Mouse (Mus musculus): ENCODE measurements around the gene Glb1.

Glb1 gene

DNA sequence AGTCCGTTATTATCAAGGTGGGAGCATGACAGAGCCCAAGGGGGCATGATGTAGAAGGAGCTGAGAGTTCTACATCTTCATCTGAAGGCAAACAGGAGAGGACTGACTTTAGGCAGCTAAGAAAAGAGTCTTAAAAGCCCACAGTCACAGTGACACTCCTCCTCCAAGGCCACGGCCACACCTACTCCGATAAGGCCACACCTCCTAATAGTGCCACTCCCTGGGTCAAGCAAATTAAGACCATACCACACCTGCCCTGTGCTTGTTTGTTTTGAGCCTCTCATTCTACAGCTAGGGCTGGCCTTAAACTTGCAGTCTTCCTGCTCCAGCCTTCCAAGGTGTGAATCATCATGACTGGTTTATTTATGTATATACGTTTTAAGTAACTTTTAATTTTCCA is 5.6 kb upstream of the Glb1 start:
- DNase-seq = no peak

DNA sequence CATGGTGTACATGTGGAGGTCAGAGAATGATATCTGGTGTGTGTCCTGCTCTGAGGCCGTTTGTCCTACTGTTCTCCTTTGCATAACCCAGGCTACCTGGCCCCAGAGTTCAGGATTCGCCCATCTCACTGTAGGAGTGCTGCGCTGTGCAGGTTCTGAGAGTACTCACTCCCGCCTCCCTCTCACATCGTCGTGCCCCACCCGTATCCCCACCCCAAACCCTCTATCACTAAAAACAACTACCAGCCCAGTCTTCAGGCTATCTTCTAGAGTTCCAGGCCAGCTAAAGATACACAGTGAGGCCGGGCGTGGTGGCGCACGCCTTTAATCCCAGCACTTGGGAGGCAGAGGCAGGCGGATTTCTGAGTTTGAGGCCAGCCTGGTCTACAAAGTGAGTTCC is 1.2 kb upstream of the Glb1 start:
- DNase-seq = no peak

DNA sequence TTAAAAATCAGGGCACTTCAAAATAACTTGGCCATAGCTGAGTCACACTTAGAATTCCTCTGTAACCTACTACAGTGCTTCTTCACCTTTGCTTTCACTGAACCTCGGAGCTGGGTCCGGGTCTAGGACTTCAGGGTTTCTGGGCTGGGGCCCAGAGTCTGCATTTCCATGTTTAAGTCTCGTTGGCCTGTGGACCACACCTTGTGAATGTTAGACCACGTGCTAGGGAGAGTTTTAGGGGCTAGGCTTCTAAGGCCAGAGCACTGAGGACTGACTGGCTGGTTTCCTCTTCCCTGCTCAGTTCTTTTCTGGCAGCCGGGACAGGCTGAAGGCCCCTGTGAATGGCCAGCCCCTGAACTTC is 308 bp upstream of the Glb1 start:
- no peak for DNase-seq

DNA sequence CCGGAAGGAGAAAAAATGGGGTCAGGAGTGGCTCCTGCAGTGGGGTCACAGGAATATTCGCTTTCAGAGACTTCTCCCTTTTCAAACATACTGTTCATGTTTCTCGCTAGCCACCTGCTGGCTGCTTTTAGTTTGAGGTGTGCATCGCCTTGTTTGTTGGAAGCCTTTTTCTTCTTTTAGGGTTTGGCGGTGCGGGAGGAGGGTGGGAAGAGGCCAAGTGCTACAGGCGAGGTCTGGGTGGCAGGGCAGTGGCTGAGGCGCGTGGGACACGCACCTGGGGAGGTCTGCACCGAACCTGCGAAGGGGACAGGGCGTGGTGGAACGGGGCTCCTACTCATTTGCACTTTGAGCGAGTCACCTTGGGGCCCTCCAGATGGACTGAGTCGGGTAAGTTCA is 807 bp downstream of the Glb1 start:
- peak; percentile 57 for DNase-seq

DNA sequence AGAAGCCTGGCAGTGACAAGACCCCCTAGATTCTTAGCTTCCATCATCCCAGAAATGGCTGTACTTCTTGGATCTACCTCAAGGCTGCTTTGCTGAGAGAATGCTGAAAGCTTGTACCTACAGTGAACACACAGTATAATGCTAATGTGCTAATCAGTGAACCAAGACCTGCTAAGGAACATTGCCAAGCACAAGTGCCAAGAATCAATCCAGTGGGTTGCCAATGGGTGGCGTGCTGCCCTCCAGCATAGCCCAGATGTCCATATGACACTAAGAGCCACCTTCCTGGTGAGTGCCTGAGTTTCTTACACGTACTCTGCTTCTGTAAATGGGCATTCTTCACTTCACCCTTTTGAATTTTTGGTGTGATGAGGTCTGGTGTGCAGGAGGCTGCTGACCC is 6.8 kb downstream of the Glb1 start:
- DNase-seq = no peak

DNA sequence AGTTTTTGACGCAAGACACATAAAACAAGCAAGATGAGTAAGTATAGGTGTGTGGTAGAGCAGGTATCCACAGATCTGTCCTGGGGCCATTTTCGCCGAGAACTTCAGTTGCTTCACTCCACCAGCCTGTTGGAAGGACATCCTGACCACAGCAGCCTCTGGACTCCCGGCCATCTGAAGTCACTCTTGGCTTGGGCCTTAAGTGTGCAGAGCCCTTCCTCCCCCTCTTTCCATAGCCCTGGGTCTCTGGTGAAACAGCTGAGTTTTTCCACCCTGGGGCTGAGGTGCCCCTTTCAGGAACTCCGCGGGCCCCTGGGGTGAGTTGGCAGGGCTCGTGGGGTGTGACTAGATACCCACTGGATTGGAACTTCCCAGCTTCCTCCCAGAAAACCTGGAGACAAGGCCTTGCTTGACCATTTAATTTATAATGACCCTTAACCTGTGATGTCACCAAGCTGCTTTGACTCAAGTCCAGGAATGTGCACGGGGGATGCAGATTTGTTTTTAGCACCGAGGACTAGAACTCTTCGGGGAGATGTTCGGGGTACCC is 9.5 kb downstream of the Glb1 start:
- DNase-seq = no peak

DNA sequence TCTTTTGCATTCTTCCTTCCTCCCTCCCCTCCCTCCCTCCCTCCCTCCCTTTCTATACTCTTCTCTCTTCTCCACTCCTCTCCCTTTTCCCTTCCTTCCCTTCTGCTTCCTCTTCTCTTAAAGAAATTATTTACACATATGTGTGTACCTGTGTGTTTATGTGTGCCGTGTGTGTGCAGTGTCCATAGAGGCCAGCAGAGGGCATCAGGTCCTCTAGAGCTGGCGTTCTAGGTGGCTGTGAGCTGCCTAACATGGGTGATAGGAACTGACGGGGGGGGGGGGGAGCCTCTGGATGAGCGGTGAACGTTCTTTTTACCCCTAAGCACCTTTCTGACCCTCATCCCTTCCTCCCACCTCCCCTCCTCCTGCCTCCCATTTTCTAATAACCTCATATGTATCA is 10.4 kb downstream of the Glb1 start:
- DNase-seq = no peak

DNA sequence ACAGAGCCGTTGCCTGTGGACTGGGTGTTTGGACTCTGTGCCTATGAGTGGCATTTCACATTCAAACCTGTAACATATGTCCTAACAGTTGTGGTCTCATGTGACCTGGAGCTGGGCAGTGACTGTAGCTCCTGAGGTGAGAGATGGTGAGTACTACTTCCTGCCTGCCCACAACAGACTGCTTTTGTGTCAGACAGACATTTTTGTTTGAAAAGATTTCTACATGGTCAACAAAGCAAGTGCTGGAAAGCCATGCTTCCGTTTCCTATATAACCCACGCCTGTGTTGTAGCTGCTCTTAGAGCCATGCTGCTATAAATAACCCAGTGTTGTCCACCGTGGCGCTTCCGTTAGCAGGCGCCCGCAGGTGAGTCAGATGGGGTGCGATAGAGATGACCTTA is 11.5 kb downstream of the Glb1 start:
- no peak for DNase-seq

DNA sequence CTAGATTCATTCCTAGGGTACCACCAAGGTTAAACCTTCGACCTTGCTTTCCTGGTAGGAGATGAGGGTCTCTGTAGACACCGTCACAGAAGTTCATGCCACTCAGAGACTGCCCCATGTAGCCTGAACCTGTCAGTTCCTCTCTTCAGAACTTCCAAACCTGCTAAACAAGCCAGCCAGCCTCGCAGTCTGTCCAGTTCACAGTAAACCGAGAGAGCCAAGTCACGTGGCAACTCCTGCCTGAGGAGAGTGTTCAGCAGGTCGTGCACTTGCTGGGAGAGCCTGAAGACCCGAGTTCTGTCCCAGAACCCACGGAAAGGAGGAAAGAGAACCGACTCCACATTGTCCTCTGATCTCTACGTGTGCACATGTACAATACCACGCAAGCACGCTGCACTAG is 13.0 kb downstream of the Glb1 start:
- peak; percentile 34 for DNase-seq

DNA sequence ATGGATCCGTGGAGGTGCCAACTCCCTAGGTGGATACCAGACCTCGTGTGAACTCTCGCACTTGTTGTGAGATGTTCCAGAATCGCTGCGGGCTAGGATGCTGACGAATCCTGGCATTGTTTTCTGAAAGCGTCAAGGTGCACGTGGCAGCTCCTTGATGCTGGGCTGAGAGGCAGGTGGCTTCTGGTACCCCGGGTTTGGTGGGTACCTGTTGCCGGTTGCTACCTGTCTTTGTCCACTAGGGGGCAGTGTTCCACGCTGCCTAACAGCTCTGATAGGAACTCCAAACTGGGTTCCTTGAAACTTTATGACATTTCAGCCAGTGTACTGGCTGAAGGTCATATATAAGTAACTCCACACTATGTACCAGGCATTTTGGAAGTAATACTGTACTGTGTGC is 14.8 kb downstream of the Glb1 start:
- peak; percentile 72 for DNase-seq

DNA sequence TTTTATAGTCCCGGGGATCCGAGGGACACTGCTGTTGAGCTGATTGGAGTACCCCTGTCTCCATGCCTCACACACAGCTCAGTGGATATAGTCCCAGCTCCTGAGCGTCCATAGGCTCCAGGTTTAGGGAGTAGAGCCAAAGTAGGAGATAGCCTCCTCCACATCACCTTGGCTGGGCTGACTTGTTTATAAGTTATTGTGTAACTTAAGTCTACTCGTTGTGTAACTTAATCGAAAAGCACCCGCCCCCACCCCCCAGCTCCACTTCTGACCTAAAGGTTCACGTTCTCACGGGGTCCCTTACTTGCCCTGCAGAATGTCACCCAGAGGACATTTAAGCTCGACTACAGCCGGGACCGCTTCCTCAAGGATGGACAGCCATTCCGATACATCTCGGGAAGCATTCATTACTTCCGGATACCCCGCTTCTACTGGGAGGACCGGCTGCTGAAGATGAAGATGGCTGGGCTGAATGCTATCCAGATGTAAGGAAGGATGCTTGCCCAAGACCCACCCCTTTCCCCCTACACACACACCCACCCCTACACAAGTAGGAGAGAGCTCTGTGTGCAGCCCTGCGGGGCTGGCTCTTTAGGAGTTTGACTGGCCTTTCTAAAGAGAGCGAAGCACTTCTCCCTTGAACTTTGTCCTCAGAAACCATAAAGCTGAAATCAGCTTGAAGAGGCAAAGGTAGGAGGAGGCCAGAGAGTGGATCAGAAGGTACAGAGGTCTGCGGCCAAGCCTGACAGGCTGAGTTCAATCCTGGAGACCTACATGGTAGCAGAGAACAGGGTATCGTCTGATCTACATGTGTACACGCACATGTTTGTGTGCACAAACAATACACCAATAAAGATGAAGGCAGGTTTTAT is 16.0 kb downstream of the Glb1 start:
- DNase-seq = peak; percentile 18

DNA sequence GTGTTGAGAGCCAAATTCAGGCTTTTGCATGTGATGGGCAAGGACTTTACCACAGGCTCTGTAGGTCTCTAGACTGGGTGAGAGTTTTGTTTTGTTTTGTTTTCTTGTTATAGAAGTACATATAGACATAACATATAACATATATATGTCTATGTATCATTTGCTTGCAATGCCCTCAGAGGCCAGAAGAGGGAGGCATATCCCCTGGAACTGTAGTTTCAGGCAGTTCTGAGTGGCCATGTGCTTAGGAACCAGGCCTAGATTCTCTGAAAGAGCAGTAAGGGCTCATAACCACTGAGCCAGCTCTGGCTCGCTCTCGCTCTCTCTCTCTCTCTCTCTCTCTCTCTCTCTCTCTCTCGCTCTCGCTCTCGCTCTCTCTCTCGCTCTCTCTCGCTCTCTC is 17.3 kb downstream of the Glb1 start:
- peak; percentile 75 for DNase-seq

DNA sequence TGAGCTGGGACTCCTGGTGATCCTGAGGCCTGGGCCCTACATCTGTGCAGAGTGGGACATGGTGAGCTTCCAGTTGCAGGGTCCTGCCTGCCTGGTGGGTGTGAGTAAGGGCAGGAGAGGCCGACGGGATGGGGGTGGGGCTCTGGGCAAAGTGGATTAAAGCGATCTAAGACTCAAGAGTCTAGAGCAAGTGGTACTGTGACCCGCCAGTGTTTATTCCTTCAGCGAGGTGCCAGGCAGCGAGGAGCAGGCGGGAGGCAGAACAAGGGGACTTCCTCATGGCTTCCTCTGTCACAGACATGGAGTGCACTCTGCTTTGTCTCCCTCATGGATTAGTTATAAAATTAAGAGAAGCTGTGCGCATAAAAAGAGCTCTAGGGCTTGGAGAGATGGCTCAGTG is 19.6 kb downstream of the Glb1 start:
- no peak for DNase-seq

DNA sequence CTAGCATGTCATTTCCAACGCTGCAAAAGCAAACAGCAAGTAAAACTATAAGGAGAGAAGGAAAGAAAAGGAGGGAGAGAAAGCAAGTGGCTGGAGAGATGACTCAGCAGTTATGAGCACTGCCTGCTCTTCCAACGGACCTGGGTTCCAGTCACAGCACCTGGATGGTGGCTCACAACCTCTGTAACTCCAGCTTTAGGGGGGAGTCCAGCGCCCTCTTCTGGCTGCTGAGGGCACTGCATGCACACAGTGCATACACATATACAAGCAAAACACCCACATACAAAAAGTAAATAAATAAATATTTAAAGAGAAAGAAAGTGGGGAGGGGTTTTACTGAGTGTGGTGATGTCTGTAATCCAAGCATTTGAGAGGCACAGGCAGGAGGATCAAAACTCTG is 20.2 kb downstream of the Glb1 start:
- no peak for DNase-seq

DNA sequence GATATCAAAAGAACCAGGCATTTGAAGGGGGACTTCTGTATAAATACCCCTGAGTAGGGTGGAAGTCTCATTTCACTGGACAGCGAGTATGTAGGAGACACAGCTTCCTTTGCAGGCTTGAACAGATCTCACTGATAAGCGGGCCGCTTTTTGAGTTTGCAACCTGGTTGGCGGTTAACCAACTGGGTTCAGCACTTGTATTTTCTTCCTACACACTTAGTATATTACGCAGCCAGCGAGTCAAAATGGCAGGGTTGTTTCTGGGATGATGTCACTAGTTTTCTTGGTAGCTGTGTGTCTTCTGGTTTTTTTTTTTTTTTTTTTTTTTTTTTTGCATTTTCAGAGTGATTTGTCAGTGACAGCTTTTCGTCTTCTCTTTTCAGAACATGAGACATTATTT is 20.9 kb downstream of the Glb1 start:
- no peak for DNase-seq

DNA sequence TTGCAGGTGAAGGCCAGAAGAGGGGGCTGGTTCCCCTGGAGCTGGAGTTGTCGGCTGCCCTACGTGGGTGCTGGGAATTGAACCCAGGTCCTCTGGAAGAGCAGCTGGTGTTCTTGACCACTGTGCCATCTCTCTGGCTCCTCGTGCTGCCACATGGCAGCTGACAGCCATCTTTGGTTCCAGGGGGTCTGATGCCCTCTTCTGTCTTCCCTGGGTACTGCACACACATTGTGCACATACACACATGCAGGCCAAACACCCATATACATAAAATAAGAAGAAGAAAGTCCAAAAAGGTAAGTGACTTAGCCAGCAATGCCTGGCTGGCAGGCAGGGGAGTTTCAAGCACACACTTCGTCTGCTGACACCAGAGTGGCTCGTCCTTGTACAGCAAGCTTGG is 24.7 kb downstream of the Glb1 start:
- no peak for DNase-seq

DNA sequence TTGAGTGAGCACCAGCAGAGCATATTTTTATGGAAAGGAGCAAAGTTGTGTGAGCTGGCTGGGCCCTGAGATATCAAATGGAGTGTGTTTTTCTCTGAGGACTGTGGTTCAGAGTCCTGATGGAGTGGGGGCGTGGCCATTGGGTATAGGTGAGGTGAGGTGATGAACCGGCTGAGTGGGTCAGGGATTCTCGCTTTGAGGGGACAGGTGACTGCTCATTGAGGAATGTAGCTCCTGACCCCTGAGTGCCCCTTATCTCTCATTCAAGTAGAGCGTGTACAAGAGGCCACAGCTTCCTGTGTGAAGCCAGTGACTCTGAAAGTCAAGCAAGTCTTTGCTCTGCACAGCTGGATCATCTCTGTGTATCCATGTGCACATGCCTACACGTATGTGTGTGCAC is 25.3 kb downstream of the Glb1 start:
- peak; percentile 46 for DNase-seq

DNA sequence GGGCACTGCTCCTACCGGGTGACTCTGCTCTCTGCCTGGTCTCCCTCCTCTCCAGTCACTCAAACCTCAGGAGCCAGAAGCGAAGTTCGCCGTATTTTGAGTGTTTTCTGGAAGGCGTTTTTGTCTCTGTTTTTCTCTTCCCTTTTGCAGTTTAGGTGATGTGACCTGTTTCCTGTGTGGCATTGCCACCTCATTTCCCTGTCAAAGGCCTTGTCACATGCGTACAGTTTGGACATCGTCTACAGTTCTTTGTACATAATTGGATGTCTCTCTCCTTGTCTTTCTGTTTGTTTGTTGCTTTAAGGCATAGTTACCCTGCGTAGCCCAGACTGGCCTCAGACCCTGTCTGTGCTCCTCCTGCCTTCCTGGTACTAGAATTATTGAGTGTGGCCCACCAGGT is 26.5 kb downstream of the Glb1 start:
- DNase-seq = no peak

DNA sequence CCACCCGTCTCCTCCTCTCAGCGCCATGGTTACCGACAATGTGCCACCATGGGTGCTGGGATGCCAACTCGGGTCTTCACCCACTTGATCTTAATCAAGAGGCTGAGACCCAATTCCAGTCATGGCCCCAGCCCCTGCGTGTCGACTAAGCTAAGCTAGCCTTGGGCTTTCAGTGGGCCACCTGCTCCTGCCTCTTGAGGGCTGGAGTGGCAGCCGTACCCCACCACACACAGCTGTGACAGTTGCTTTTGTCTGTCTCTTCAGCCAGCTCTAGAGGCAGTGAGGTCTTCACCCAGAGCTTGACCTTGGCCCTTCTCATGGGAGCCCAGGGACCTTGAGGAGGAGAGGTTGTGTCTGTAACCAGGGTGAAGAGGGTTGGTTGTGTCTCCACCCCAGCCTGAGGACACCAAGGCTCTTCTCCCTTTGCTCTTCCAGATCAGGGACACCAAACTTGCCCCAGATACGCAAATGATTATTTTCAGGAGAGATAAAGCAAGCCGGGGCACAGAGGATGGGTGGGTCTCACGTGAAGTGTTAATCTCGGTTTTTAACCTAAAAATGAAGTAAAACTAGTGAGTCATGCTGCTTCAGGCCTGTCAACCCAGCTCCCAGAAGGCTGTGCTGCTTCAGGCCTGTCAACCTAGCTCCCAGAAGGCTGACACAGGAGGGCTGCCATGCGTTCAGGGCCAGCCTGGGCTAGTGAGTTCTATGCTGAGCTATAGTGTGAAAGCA is 27.4 kb downstream of the Glb1 start:
- no peak for DNase-seq

DNA sequence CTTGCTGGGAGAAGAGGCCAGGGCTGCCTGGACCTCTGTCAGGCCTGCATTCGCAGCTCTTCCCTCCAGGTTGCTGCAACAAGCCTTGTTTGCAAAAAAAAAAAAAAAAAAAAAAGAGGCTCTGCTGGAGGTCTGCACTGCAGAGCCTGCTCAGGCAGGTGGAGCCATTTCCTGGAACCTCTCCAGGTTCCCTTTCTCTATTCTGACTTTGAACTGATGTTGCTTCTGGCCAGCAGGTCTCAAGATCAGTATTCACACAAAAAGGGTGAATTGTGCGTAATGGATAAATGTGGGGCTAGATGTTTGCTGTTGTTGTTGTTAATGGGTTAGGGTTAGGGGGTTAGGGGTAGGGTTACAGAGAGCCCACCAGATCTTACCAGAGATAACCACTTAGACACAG is 34.8 kb downstream of the Glb1 start:
- no peak for DNase-seq

DNA sequence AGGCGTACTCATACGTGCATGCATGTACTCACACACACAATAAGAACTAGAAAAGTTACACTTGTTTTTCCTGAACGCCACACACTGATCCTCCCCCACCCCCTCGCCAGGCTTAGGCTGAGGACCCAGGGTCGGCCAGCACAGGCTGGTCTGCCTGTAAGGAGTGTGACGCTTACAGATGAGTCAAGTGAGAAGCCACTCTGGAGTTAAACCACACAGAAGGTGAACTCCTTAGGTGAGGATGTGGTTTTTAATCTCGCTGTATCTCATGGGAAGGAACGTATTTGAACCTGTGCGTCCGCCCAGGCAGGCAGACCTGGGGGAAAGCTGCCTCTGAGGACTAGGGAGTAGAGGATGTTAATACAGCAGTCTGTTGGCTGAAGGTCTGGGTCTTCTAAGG is 39.7 kb downstream of the Glb1 start:
- no peak for DNase-seq

DNA sequence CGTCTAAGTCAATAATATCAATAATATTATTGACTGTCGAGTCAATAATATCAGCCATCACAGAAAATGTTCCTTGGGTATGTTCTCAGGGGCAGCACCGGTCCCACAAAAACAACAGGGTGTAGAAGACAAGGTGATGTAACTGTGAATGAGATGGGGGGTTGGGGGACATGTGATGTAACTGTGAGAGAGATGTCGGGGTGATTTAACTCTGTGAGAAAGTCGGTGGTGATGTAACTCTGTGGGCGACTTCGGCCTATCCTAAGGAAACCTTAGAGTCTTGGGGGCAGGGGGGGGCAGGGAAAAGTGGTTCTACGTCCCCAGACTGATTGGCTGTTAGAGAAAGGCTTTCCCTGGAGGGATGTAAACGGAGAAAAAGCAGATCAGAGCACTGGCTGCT is 41.3 kb downstream of the Glb1 start:
- no peak for DNase-seq

DNA sequence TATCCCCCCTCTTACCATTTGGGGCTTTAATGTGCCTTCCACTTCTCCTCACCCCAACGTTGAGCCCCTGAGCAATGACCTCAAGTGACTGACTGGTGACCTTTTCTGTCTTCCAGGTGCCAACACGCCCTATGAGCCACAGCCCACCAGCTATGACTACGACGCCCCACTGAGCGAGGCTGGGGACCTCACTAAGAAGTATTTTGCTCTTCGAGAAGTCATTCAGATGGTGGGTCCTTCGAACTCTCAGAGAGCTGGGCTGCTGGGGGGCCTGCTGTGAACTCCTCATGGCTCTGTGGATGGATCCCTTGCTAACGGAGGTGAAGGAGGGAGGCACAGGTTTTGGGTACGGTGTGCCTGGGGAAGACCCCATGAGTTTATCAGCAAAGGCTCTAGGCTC is 42.0 kb downstream of the Glb1 start:
- DNase-seq = no peak

DNA sequence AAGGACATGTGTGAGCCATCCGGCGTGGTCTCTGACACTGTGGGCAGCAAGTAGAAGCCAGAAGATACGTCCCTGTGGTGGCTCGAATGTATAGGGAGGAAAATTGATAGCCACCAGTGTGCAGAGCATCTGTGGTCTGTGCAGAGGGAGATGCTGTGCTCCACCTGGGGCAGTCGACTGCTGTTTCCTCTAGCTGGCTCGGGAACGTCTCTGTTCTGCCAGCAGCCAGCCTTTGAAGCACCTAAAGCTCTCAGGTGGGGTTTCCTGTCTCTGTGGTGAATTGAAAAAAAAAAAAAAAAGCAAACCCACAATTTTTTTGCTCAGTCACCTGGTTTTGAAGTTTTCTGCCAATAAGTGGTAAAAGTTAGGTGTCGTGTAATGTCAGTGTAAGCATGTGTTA is 42.5 kb downstream of the Glb1 start:
- no peak for DNase-seq
